Mouse (Mus musculus): ENCODE data around the gene Snx1.

DNA sequence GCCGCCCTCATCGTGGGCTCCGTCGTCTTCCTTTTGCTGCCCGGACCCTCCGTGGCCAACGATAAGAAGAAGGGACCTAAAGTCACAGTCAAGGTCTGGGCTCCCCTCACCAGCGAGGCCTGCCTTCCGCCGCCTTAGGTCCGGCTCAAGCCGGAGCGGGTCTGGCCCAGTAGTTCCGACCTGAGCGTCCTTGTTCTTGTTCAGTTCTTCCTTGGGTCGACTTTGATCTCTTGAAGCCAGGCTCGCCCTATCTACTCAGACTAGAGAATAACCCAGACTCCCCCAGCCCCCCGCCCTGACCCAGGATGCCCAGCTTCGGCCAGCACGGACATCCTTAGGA, 66.1 kb downstream of the Snx1 start:
- TF ChIP-seq POLR2A (IDR thresholded peaks at IDR 0.05; ENCODE audit: borderline replicate concordance, extremely low read depth, insufficient read depth, insufficient read length, poor library complexity, severe bottlenecking) (no peak), CTCF (IDR thresholded peaks at IDR 0.05; ENCODE audit: borderline replicate concordance, extremely low read depth, insufficient read depth, insufficient read length) (no peak)

Measured in brain, embryonic 14.5 days (tissue).